Mouse (Mus musculus): ENCODE data around the gene Phtf2. TPM values are rescaled to one million over a fixed set of nuclear protein-coding genes. Genes with fewer than 3 reads are reported as not detected.
"Not testable (repeated sequence)": the region's sequence is repeated elsewhere in the genome, so short reads cannot be mapped to it uniquely, and the experiment has no call there.

Gene Phtf2
- polyA plus RNA-seq, 1 experiment, result 1.1 TPM

DNA sequence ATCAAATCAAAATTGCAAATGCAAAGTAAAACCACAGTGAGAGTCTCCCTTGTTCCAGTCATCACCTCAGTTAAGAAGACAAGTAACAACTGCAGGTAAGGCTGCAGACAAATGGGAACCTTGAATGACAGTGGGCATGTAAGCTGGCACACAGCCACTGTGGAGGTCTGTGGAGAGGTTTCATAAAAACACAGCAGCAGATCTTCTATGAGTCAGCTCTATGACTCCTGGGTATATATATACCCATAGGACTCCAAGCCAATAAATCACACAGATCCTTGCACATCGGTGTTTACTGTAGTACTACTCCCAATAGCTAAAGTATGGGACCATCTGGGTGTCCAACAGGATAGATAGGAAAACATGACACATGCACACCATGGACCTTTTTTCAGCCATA, 8.8 kb downstream of the Phtf2 start:
- DNase-seq (ENCODE audit: low read depth, low spot score), result no peak
- 23% methylated on average over 1 of the region's 1 CpGs for WGBS

DNA sequence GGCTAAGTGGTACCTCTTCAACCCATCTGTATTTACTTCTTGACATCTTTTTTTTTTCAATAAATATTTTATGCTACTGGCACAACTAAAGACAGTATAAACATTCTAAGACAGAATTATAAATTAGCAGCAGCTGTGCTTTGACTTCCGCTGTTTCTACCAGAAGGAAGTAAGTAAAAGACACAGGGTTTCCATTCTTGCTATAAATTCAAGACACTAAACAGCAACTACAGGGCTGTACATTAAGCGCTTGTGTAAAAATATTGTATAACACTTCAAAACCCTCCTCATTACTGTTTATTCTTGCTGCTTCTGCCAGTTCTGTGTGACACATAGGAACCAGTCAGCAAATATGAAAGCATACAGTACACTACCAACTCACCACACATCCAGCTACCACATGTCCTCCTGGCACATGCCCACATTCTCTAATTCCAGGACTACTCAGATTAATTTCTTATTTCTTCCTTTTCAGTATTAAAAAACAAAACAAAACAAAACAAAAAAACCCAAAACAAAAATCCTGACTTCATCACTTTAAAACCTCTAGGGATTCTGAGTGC, 16.6 kb downstream of the Phtf2 start:
- WGBS, result 60% methylated on average over 2 of the region's 2 CpGs

DNA sequence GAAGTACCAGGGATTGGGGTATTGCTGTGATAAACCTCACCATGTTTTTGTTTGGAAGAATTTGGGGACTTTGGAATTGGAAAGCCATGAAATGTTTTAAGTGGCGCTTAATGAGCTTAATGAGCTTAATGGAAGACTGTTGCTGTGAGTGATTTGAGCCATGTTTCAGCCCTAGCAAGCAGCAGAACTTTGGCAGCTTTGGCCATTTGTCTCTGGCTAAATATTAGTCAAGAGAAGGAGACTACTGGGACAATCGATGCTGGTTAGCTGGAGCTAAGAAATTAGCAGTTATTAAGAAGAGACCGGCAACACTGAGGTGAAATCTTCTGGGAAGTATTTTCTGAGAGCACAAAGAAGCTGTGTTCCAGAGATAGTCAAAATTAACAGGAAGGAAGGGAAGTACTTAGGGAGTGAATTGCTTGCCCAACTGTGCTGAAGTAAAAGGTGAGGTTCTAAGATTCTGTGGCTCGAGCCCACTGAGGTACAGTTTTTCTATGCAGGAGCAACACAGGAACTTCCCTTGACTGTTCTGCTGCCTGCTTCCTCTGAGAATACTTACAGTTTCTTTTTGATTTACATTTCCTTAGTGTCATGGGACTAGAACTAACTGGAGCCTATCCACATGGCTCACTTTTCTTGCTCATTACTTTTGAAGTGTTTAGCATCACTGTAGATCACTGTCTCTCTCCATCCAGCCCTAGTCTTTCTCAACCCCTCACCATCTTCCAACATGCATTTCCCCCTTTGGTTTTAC, 17.5 kb downstream of the Phtf2 start:
- DNase-seq (ENCODE audit: low read depth, low spot score), result no peak
- WGBS, result 70% methylated on average over 4 of the region's 4 CpGs

More for the DNA sequence above, 16.6 kb downstream of the Phtf2 start:
- no peak for DNase-seq (ENCODE audit: low read depth, low spot score)

DNA sequence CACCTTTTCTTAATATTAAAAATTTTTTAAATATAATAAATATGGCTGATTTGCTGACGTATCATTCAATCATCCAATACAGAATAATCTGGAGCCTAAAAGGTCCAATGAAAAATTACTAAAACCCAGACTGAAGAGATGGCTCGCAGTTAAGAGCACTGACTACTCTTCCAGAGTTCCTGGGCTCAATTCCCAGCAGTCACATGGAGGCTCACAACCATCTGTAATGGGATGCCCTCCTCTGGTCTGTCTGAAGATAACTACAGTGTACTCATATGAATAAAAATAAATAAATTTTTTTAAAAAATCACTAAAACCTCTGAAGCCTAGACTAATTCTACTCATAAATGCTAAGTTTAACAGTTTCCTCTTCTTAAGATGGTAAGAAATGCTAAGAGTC, 20.0 kb downstream of the Phtf2 start:
- DNase-seq (ENCODE audit: low read depth, low spot score), result no peak
- WGBS, result 86% methylated on average over 2 of the region's 2 CpGs

DNA sequence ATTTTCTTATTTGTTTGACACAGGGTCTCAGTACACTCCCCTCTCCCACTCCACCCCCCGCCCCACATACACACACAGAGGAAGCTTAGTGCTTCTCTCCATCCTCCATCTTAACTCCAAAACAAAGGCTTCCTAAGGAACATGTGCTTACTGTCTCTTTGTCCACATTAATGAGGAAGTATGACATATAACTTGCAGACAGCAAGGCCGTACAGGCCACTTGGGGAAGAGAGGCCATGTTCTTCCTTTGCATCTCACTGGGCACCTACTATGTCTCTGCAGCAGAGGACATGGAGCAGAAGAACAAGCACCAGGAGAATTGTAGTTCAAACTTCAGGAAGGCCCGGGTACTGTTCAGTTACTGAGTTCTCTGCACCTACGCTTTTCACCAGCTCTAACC, 21.4 kb downstream of the Phtf2 start:
- no peak for DNase-seq (ENCODE audit: low read depth, low spot score)
- WGBS, result 85% methylated on average over 4 of the region's 4 CpGs

DNA sequence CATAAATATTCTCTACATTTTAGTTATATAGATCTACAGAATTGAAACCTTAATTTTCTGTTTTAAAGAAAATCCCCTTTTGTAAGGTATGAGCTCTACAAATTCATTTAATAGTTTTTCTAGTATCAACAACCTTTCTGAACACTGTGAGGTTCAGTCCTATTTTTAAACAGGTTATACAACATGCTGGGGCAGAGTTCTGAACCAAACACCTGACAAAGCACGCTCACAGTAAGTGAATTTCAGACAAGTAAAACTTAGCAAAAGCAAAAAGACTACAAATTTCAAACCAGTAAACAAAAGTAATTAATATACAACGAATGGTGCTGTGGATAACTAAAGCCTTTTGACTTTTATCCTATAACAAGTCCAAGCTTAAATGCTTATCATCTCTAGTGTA, 23.5 kb downstream of the Phtf2 start:
- WGBS, result 86% methylated on average over 2 of the region's 2 CpGs
- no peak for DNase-seq (ENCODE audit: low read depth, low spot score)

DNA sequence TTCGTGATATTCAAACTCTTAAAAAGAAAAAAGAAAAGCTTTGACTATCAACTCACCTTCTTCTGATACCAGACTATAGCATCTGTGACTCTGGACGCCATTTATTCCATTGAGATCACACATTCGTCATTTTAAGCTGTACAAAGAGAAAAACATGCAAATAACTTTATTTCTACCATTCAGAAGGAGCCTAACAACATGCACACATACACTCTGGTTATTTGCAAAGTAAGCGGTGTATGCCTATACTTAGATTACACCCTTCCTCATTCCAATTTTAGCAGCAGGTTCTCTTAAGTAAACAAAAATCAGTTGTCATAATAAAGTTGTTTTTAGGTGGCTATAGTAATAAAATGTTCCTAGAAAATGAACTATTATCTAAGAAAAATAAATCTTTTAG, 26.9 kb downstream of the Phtf2 start:
- no peak for DNase-seq (ENCODE audit: low read depth, low spot score)
- WGBS, result 70% methylated on average over 4 of the region's 4 CpGs

DNA sequence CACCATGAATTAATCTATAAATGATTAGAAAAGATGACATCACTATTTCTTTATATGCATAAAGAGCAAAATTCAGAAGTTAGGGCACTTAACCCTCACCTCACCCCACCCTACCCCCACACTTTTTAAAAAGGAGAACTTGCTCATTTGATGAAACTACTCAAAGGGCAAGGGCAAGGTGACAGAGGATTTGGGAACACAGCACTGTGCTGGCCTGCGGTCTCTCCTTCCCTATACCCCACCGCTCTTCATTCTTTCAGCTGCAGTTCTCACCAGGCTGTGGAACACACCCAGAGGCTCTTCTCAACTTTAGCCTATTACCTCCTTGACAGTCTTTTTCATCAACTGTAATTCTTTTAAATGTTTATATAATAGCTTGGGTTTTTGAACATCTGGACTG, 34.9 kb downstream of the Phtf2 start:
- 86% methylated on average over 2 of the region's 2 CpGs for WGBS
- no peak for DNase-seq (ENCODE audit: low read depth, low spot score)

DNA sequence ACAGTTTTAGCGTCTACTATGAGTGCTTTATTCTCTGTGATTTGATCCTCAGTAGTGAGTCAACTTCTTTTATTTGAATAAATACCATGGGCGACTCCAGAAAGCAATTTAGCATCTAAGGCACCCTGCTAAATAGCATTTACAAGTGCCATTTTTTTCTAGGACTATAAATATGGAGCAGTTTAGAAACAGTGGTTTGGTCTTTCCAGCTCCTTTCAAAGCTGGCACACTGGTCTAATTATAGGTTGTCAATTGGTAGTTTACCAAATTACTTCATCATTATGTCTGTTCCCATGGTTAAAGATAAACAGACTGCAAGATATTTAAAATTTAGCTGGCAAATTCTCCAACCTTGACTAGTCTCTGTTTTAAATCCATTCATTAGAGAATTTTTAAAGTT, 38.1 kb downstream of the Phtf2 start:
- WGBS, result 44% methylated on average over 2 of the region's 2 CpGs
- no peak for DNase-seq (ENCODE audit: low read depth, low spot score)

DNA sequence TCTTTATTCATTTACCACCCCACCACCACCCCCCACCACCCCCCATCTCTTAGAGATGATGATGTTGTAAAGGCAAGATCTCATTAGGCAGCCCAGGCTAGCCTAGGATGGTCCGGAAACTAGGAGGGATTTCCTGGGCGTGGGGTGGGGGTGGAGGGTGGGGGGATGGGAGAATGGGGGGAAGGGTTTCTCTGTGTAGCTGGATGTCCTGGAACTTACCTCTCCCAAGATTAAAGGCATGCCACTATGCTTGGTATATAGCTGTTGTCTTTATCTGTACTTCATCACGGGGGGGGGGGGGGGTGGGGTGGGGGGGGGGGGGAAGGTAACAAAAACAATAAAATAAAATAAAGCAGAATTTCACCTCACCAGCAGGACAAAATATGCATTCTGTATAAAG, 38.5 kb downstream of the Phtf2 start:
- DNase-seq (ENCODE audit: low read depth, low spot score), result no peak
- 59% methylated on average over 3 of the region's 3 CpGs for WGBS

DNA sequence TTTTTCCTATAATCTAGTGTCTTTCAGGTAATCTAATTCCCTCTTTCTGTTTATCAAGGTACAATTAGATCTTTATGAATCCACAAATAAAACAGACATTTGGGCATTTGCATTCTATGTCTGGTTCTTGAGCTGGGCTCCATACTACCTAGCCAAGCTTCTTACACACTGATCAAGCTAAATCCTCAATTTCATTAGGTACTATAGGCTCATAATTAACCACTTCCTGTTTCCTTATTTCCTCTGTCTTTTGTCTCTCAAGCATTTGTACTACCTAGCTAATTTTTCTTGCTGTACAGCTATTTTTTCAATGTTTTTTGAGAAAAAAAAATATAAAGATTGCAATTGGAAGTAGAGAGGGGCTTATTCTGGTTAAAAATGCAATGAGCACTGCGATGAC, 44.8 kb downstream of the Phtf2 start:
- DNase-seq (ENCODE audit: low read depth, low spot score), result no peak
- 98% methylated on average over 1 of the region's 1 CpGs for WGBS

DNA sequence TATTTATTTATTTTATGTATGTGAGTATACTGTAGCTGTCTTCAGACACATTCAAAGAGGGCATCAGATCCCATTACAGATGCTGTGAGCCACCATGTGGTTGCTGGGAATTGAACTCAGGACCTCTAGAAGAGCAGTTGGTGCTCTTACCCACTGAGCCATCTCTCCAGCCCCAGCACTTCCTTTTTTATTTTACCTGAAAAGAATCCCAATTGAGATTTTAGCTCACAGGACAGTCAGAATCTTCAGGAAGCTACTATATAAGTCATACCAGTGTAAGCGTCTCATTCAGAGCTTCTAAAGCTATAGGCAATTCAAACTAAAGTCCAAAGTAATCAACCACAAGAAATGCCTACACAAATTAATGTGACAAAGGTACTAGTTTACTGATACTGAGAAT, 47.5 kb downstream of the Phtf2 start:
- no peak for DNase-seq (ENCODE audit: low read depth, low spot score)
- WGBS, result 89% methylated on average over 1 of the region's 1 CpGs

DNA sequence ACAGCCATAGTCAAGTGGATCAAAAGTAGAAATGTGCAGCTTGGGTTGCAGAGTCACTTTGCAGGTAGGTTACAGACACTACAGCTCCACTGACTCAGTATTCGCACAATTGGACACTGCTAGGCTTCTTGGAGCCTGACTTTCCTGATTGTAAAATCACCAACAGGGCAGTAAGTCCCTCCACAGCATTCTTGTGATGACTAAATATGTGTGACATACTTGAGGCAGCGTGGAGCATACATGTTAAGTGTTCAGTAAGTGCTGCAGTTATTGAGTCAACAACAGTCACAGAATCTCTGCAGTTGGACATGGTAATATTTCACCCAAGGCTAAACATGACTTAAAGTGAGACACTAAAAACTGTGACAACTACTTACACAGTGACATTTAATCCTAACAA, 50.5 kb downstream of the Phtf2 start:
- 89% methylated on average over 2 of the region's 2 CpGs for whole genome bisulfite sequencing
- no peak for DNase-seq (ENCODE audit: low read depth, low spot score)

DNA sequence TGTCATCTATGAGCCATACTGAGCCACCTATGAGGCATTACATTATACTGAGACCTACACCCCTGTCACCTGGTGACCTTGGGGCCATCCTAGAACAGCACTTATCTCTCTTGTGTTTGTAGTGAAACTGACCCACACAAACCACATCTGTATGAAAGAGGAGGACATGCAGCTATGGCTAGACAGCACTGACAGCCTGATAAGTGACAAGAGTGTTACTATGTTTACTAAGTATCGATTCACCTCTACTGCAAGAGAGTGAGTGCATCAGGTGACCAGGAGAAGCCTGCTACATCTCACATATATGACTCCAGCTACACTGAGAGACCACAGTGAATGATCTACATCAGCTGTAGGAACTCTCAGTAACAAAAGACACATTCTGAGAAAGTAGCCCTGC, 51.2 kb downstream of the Phtf2 start:
- WGBS, result 80% methylated on average over 1 of the region's 1 CpGs
- DNase-seq (ENCODE audit: low read depth, low spot score), result no peak

DNA sequence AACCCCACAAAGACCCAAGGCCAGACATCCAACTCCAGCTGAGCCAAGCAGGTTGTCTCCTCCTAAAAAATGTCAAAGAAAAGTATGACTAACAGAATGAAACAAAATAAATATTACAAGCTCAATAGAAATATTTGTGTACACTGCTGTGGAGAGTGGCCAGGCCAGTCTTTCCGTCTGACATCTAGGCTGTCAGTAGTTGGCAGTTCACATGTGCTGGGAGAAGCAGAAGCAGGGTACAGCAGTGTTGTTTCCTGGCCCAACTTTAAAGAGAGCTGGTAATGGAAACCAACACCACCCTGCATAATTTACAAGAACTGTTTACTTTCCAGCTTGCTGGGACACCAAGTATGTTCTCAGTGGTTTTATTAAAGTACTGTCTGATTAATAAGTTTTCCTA, 60.3 kb downstream of the Phtf2 start:
- DNase-seq (ENCODE audit: low read depth, low spot score), result no peak
- 35% methylated on average over 1 of the region's 1 CpGs for WGBS

DNA sequence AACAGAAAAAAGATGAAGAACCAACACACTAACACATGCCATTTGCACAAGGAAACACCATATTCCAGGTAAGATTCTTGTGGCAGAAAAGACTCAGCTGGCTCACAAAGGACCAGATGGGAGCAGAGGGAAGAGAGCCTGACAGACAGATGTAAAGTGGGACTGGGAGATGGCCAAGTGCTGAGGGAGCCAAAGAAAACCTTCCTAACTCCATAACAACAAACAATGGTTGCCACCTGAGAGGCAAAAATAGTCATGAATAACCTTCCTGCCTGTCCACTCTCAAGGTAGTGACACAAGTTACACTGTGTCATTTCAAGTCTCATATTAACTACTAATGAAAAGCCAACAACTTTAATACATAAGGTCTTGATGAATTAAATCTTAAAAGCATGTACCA, 60.8 kb downstream of the Phtf2 start:
- DNase-seq (ENCODE audit: low read depth, low spot score), result no peak

DNA sequence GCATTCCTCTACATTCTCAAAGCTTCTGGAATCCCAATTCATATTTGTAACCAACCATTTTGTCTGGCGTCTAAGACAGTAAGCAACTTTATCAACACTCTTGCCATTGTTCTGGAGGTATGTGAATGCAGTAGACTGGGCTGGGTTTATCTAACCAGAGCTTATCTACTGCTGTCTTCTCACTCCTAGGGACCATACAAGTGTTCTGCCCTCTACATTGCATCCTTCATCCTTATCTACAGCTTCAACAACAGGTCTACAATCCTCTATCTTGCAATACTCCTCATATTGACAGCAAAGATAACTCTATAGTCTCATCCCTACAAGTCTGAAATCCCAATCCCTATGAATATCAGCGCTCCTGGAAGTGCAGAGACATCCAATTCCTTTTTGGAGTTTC, 66.8 kb downstream of the Phtf2 start:
- WGBS, result 95% methylated on average over 2 of the region's 2 CpGs
- DNase-seq (ENCODE audit: low read depth, low spot score), result no peak

DNA sequence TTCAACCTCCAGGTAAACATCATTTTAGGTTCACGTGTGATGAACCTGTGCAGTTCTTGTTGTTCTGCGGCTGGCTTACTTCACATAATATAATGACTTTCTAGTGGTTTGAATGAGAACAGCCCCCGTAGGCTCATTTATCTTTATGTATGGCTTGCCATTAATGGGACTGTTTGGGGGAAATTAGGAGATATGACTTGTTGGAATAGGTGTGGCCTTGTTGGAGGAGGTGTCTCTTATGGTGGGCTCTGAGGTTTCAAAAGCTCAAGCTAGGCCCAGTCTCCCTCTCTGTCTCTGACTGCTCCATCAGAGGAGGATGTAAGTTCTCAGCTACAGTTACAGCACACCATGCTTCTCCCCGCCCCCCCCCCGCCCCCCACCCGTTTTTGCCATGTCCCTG, 71.5 kb downstream of the Phtf2 start:
- WGBS, result 90% methylated on average over 6 of the region's 6 CpGs
- DNase-seq (ENCODE audit: low read depth, low spot score), result no peak

DNA sequence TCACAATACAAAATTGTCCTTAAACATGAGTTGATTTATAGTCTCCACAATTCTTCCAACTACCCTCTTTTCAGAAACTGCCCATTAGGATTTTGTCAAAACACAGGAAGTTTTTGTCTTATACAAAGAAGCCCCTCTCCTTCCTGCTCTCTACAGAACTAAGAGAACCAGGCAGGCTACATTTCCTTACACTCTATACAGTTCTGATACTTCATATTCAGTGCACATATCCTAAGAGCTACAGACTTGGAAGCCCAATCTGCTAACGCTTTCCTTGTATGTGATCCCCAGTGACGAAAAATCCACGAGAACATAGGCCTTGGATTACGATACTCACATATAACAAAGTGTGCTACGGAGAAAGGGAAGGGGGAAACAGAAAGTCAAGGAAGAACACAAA, 86.0 kb downstream of the Phtf2 start:
- no peak for DNase-seq (ENCODE audit: low read depth, low spot score)
- 91% methylated on average over 5 of the region's 5 CpGs for WGBS

DNA sequence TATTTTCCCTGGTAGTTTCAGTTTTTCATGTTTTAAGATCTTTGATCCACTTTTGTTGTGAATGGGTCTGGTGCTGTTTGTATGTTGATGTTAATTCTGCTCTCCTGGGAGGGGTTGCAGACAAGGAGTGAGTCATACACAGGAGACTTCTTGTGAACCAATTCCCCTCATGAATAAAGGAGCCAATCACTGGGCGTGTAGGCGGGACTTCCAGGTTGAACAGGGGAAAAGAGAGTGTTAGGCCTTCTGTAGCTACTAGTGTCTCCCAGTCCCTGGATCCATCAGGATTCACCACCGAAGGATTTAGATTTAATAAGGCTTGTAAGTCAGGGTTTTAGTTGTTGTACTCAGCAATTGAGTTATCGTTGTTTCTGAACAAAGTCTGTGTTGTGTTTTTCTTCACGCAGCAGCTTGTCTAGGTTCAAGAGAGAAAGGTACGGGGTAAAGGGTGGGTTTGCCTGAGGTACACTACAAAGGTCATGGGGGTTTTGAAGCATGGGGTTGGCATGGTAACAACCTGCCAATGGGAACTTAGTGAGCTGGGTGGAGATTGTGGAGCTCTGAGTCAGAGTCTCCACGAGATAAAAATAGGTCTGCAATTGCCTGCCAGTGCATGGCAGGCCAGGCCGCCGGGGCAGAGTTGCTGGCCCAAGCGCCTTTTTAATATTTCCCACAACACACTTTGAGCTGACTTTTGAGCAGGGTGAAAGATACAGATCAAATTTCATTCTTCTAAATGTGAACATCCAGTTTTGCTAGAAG, 90.0 kb downstream of the Phtf2 start:
- no peak for DNase-seq (ENCODE audit: low read depth, low spot score)
- WGBS, result 72% methylated on average over 10 of the region's 10 CpGs

DNA sequence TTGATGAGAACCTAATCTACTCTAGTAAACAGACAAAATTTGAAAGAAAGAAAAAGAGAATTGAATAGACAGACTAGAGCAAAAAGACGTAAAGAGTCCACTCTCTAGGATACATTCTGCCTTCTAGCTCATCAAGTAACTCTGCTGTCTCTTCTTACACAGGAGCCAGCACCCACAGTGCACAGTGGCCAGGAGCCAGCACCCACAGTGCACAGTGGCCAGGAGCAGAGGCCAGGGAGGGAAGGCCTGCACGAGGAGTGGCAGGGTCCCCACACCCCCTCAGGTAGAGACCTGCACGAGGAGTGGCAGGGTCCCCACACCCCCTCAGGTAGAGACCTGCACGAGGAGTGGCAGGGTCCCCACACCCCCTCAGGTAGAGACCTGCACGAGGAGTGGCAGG, 95.5 kb downstream of the Phtf2 start:
- not testable (repeated sequence) for DNase-seq (ENCODE audit: low read depth, low spot score)
- 93% methylated on average over 4 of the region's 5 CpGs for WGBS

All from large intestine, adult 2 months (tissue).